Mouse (Mus musculus): Measurements from ENCODE around the gene Sh3gl1. TPM values are rescaled to one million over a fixed set of nuclear protein-coding genes. Genes with fewer than 3 reads are reported as not detected.

Gene Sh3gl1
- total and polyA plus RNA-seq, 3 experiments, result 41.0 to 78.4 TPM; not detected in 1

DNA sequence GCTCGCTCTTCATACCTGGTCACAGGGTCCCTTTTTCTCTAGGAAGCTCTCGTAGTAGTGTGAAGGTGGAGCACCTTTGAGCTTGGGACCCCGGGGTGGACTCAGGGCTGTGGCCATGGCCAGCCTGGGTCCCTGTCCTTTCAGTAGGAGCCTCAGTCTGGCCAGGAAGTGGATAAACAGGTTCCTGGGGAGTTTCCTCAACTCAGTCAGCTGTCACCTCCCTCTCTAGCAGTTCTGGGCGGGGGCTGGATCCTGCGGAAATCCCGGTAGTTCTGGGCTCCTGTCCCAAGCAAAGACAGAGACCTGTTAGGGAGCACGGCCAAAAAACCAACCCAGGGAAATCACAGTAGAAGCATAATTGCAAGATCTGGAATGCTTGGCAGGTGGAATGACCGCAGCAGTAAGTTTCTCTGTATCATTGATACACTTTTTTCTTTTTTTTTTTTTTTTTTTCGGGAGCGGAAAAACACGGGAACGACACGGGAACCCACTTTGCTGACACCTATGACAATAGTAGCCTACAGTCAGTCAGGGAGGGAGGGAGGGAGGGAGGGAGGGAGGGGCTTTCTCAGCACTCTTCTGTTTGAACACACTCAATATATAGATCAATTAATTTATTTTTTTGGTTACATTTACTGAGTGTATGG is 30.9 kb downstream of the Sh3gl1 start, which contains the start of the genes Stap2 and Mpnd:
TSS of gene Stap2 (minus strand) at position 170 of the 647 bp plus-strand sequence.
TSS of gene Mpnd (plus strand) at position 297 of the 647 bp plus-strand sequence.
- peak; percentile 71 for DNase-seq (ENCODE audit: low read depth, low spot score)
- peaks cover 0 to 16% of the 10 kb centered on the region in 2 experiments; a peak in 2 of 4 replicates for H3K4me1 ChIP-seq (ENCODE audit: control insufficient read depth in 1 of 2, insufficient read depth in 2 of 2, low read length in 2 of 2)
- H3K79me2 ChIP-seq (ENCODE audit: control insufficient read depth, insufficient read depth, low read length, poor library complexity), result no peaks in the 10 kb centered on the region
- TF ChIP-seq POLR2AphosphoS2 (IDR thresholded peaks at IDR 0.05; ENCODE audit: low read length), result no peak
- no peak within 1 kb of the TSS for H3K27ac ChIP-seq (ENCODE audit: control insufficient read depth, low read depth, low read length)
- no peaks in the 10 kb centered on the region for H3K27me3 ChIP-seq (ENCODE audit: control insufficient read depth in 1 of 2, insufficient read depth in 2 of 2, low read length in 2 of 2)
- no peak within 1 kb of the TSS for H3K9ac ChIP-seq (ENCODE audit: control insufficient read depth, low read depth, low read length, poor library complexity, severe bottlenecking)
- H3K9me3 ChIP-seq (replicated peaks; ENCODE audit: insufficient read depth, low read length), result no peaks in the 10 kb centered on the region
- H3K4me3 ChIP-seq (ENCODE audit: control insufficient read depth in 1 of 2, insufficient read depth in 1 of 2, low read depth in 2 of 2, low read length in 2 of 2), result no peak within 1 kb of the TSS
- H3K36me3 ChIP-seq (ENCODE audit: control insufficient read depth in 1 of 2, insufficient read depth in 2 of 2, low read length in 2 of 2), result peaks cover 0 to 8% of the 10 kb centered on the region in 2 experiments; a peak in 2 of 4 replicates

DNA sequence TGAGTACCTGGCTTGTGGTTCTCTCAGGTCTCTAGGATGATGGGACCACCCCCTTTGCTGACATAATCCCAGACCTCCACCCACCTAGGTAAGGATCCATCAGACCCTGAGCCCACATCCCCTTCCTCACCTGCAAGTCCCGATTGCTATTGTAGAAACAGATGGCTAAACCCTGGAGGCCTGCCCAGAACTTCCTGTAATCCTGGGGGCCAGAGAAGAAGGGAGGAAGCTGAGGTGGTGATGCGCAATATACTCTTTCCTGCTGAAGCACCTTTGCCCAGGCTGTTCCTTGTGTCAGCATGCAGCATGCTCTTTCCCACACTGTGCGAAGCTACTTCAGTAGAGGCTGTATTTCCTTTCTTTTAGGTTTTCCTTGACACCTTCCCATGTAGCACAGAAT is 33.4 kb downstream of the Sh3gl1 start:
- peaks cover 0 to under 1% of the 10 kb centered on the region in 2 experiments; a peak in 1 of 4 replicates for H3K27me3 ChIP-seq (ENCODE audit: control insufficient read depth in 1 of 2, insufficient read depth in 2 of 2, low read length in 2 of 2)
- no peak overlapping the region for H3K27ac ChIP-seq (ENCODE audit: control insufficient read depth, low read depth, low read length)
- no peak overlapping the region for H3K9ac ChIP-seq (ENCODE audit: control insufficient read depth, low read depth, low read length, poor library complexity, severe bottlenecking)
- TF ChIP-seq MAFK (IDR thresholded peaks at IDR 0.05; ENCODE audit: borderline replicate concordance, low read depth, low read length) (no peak), NELFE (IDR thresholded peaks at IDR 0.05; ENCODE audit: low read depth, low read length) (no peak), CHD2 (IDR thresholded peaks at IDR 0.05; ENCODE audit: low read length) (no peak), CHD1 (IDR thresholded peaks at IDR 0.05; ENCODE audit: low read depth, low read length) (no peak), MAZ (IDR thresholded peaks at IDR 0.05; ENCODE audit: low read depth, low read length) (no peak), JUND (IDR thresholded peaks at IDR 0.05; ENCODE audit: low read depth, low read length) (no peak), E2F4 (IDR thresholded peaks at IDR 0.05; ENCODE audit: borderline replicate concordance, low read depth, low read length) (no peak), KAT2A (conservative IDR thresholded peaks at IDR 0.05; ENCODE audit: low read depth, low read length) (no peak), TBP (IDR thresholded peaks at IDR 0.05; ENCODE audit: low read depth, low read length) (no peak), CTCF (IDR thresholded peaks at IDR 0.05 in 2 of 3, conservative IDR thresholded peaks at IDR 0.05 in 1 of 3; ENCODE audit: control insufficient read depth in 1 of 3, insufficient read depth in 1 of 3, low read depth in 2 of 3, low read length in 3 of 3, poor library complexity in 1 of 3, severe bottlenecking in 1 of 3) (no peak), GATA1 (IDR thresholded peaks at IDR 0.05; ENCODE audit: low read depth, low read length) (no peak), POLR2A (IDR thresholded peaks at IDR 0.05; ENCODE audit: control insufficient read depth in 1 of 2, insufficient read depth in 1 of 2, low read depth in 1 of 2, low read length in 2 of 2, poor library complexity in 1 of 2) (no peak), NRF1 (IDR thresholded peaks at IDR 0.05; ENCODE audit: insufficient read depth, low read depth, low read length, poor library complexity, severe bottlenecking) (no peak), ZKSCAN1 (IDR thresholded peaks at IDR 0.05; ENCODE audit: low read depth, low read length) (no peak), UBTF (IDR thresholded peaks at IDR 0.05; ENCODE audit: borderline replicate concordance, insufficient read depth, low read depth, low read length) (no peak), MAX (IDR thresholded peaks at IDR 0.05; ENCODE audit: low read length) (no peak), SIN3A (IDR thresholded peaks at IDR 0.05; ENCODE audit: low read length) (no peak), RCOR1 (IDR thresholded peaks at IDR 0.05; ENCODE audit: low read depth, low read length) (no peak)
- peaks cover 0 to 4% of the 10 kb centered on the region in 2 experiments; a peak in 1 of 4 replicates for H3K36me3 ChIP-seq (ENCODE audit: control insufficient read depth in 1 of 2, insufficient read depth in 2 of 2, low read length in 2 of 2)
- peaks cover 0 to 6% of the 10 kb centered on the region in 2 experiments; a peak in 2 of 4 replicates for H3K4me1 ChIP-seq (ENCODE audit: control insufficient read depth in 1 of 2, insufficient read depth in 2 of 2, low read length in 2 of 2)
- H3K4me3 ChIP-seq (ENCODE audit: control insufficient read depth in 1 of 2, insufficient read depth in 1 of 2, low read depth in 2 of 2, low read length in 2 of 2), result no peak overlapping the region
- no peak for DNase-seq (ENCODE audit: low read depth, low spot score)
- H3K79me2 ChIP-seq (ENCODE audit: control insufficient read depth, insufficient read depth, low read length, poor library complexity), result no peaks in the 10 kb centered on the region
- H3K9me3 ChIP-seq (replicated peaks; ENCODE audit: insufficient read depth, low read length), result no peaks in the 10 kb centered on the region
